Mouse (Mus musculus) gastrocnemius, adult 2 months (tissue): ENCODE measurements around the gene Atf7ip. TPM values are rescaled to one million over a fixed set of nuclear protein-coding genes. Genes with fewer than 3 reads are reported as not detected.

ENCODE experiments used
- DNase-seq: peaks from one replicate; pipeline ENCODE4 v3.0.0; 2022
- H3K27ac ChIP-seq: fragments of 200-600 bp; 2 replicates; pipeline ENCODE4 v1.8.1; 2022; ENCODE audit warnings: mild to moderate bottlenecking
- H3K4me3 ChIP-seq: fragments of 200-600 bp; 2 replicates; pipeline ENCODE4 v1.8.1; 2022; ENCODE audit warnings: mild to moderate bottlenecking, moderate library complexity
- CTCF ChIP-seq: fragments of 200-600 bp; IDR thresholded peaks from 2 replicates; pipeline ENCODE4 v1.8.1; 2022; ENCODE audit warnings: antibody characterized with exemption, mild to moderate bottlenecking, moderate library complexity
- intact Hi-C: fragments of 180-260 bp; cut with DNase I; formaldehyde crosslinking; loops from one replicate; pipeline ENCODE4 v1.15.1; 2025
- total RNA-seq, 2 experiments: library from RNA; stranded (reverse); gene quantifications; 2 replicates each; pipeline ENCODE4 v1.2.3; 2021

The Atf7ip gene
- total RNA-seq, 2 experiments from 2014 or later = 43.4 to 46.9 TPM

DNA sequence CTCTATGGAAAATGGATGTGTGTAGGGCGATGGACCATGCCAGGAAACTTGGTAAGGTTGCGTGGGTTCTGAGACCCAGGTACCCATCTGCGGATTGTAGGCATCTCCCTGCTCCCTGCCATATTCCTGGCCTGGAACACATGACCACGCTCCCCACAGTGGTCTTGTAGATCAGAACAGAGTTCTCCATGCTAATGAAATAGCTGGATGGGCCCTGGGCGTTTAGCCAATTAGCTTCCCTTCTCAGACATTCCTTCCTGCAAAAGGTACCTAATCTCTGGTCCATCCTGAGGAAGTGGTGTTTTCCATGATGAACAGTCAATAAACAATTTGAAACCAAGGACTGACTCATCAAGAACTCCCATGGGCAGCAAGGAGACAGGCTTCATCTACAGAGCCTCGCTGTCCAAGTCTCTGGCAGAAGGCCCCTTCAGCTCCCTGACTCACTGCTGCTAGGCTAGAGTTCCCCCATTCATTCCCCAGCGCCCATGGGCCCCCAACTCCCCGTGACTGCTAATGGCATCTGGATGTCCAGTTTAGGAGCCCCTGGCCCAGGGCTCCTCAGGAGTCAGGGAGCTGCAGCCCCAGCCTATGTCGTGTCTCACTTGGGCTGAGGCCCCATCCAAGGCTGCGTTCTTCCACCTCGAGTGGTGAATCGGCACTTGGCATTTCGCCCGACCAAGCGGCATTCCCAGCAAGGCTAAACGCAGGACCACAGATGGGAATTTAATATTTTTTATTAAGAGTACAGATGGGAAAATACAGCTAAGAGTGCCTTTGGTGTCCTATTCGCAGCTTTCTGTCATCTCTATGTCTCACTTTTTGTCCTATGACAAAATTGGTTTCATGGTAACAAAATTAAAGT is 105.6 kb downstream of the Atf7ip start:
- intact Hi-C loops = no loop called here
- no peak overlapping the region for H3K27ac ChIP-seq

DNA sequence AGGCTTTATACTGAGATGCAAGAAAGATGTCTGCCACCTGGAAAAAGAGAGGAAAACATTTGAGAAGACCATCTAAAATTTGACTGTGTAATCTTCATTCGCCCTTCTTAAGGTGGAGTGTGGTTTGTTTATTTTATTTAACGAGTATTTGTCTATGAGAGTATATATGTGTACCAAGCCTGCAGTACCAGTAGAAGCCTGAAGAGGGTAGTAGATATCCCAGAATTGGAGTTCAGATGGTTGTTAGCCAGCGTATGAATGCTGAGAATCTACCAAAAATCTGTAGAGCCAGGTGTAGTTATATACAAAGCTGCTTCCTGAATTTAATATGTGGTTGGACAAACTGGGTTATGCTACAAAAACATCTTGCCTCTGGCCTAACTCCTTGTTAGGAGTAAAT is 106.3 kb downstream of the Atf7ip start:
- H3K27ac ChIP-seq = no peak overlapping the region
- TF ChIP-seq CTCF = peak; percentile 38
- no peak for DNase-seq
- intact Hi-C loops = no loop called here
- H3K4me3 ChIP-seq = no peak overlapping the region

More for the DNA sequence above, 105.6 kb downstream of the Atf7ip start:
- no peak overlapping the region for H3K4me3 ChIP-seq
- peak; percentile 34 for DNase-seq
- TF ChIP-seq CTCF = no peak

DNA sequence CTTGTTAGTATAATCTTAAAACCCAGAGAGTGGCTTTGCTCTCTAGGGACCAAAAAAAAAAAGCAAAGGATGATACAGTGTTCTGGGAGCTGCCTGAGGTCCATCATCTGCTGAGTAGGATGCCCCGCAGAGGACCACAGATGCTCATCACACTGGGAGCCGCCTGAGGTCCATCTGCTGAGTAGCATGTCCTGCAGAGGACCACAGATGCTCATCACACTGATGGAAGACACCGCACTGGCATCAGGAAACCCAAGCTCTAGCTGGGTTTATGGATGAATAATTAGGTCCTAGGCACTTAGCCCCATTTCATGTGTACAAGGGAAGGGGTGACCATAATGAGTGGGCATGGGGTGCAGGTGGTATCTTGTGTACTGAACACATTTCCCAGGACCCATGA is 108.2 kb downstream of the Atf7ip start:
- H3K4me3 ChIP-seq = no peak overlapping the region
- no peak overlapping the region for H3K27ac ChIP-seq
- intact Hi-C loops = no loop called here
- TF ChIP-seq CTCF = no peak
- DNase-seq = no peak

DNA sequence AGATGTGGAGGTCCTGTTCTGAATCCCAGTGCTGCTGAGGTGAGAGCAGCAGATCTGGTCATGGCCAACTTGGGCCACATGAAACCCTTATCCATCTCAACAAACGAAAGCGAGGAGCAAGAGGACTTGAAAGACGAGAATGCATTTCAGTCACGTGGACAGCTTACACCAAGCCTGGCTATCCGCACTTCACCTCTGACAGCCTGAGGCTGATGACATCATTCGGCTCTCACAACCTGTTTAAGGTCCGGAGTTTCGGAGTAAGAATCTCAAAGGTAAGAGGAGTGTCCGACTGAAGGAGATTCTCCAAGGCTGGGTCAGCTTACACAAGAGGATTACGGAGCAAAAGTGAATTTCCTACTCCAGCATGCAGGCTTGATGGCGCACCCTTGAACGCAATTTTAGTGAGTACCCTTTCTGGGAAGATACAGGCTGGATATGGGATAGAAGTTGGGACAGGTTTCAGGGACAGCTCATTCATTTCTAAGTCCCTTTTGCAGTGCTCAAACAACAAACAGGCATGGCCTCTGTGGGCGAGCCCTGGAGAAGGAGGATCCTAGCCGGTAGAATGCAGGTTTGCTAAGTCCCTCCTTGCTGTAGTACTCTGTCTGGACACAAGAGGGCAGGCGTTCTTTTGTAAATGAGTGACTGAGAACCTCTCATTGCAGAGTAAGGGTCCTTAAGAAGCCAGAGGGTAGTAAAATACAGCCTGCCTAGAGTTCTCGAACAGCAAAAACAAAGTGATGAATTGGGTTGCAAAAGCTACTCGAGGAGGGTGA is 114.6 kb downstream of the Atf7ip start:
- TF ChIP-seq CTCF = peak; percentile 87
- H3K4me3 ChIP-seq = peak overlapping the region; percentile 23; the same call in 1 of the 2 replicates
- H3K27ac ChIP-seq = no peak overlapping the region
- intact Hi-C loops = loop anchor here (1.0 to 5.0 kb wide), 2 partner anchors 102 to 122 kb away; no protein-coding TSS in a partner anchor
- DNase-seq = peak; percentile 78

DNA sequence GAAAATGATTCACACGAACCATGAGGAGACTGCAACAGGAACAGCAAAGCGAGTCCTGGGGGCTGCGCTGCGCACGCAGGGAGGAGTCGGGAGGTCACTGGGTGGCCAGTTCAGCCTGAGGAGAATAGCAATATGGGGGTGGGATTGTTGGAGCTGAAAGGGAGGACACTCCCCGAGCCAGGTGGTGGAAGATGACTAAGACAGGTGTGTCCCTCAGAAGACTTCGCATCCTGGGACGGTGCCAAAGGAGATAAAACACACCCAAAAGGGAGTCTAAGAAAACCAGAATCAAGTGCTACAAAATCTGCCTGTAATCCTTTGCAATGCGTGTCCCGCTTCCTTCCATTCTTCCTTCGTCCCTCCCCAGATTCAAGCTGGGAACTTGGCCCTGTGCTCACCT is 119.5 kb downstream of the Atf7ip start:
- DNase-seq = no peak
- intact Hi-C loops = no loop called here
- TF ChIP-seq CTCF = no peak

DNA sequence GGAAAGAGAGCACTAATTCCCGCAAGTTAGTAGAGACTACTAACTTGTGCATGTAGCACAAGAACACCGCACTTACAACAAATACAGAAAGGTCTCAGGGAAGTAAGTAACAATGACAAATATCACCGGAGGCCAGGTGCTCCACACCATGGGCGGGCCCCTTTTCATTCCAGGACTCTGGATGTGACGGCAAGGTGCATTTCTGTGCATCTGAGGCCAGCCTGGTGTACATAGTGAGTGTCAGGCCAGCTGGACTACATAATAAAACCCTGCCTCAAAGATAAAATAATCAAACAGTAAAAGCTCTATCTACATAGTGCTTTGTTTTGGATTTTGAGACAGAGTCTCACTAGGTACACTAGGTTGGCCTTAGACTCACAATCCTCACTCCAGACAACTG is 123.7 kb downstream of the Atf7ip start:
- no peak overlapping the region for H3K27ac ChIP-seq
- intact Hi-C loops = no loop called here
- no peak for DNase-seq
- TF ChIP-seq CTCF = no peak
- no peak overlapping the region for H3K4me3 ChIP-seq

More for the DNA sequence above, 119.5 kb downstream of the Atf7ip start:
- Histone ChIP-seq H3K4me3 (no peak overlapping the region), H3K27ac (no peak overlapping the region)

DNA sequence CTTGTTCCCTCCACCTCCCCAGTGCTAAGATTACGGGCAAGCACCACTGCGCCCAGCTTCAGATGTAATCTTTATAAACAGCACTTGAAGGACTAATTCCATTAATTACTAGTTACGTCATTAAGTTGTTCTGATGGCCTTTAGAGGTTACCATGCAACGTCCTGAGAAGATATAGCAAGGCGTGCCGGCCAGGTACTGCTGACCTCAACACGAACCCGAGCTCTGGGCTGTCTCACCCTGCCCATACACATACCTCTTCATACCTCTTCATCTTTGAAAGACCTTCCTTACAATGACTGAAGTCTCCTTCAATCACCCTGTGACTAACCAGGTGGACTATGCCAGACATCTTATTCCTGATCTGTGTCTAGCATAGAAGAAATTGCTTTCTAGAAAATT is 125.6 kb downstream of the Atf7ip start:
- no peak overlapping the region for H3K4me3 ChIP-seq
- no peak overlapping the region for H3K27ac ChIP-seq
- DNase-seq = no peak
- TF ChIP-seq CTCF = no peak
- intact Hi-C loops = no loop called here

DNA sequence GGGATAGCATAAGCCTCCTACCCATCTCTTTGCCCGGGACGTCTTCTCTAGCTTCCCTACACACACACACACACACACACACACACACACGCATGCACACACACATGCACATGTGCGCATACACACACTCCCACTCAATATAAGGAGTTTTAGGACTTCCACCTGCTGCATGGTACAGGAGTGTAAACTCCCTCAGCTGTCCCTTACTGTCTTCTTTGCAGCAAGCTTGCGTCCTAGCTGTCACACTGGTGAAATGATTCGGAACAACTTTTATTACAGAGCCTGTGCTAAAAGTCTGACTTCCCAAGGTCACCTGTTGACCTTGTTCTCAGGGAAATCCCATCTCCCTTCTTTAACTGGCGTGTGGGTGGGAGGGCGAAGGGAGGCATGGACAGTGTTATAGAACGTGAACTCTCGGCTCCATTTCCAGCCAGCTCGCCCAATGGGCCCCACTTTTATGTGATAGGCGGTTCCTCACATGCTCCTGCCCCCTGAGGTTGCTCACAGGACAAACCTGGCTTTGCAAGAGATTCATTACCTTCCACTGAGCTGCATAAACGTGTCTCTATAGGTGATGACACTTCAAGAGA is 126.1 kb downstream of the Atf7ip start:
- no peak for DNase-seq
- no peak for TF ChIP-seq CTCF
- intact Hi-C loops = no loop called here

DNA sequence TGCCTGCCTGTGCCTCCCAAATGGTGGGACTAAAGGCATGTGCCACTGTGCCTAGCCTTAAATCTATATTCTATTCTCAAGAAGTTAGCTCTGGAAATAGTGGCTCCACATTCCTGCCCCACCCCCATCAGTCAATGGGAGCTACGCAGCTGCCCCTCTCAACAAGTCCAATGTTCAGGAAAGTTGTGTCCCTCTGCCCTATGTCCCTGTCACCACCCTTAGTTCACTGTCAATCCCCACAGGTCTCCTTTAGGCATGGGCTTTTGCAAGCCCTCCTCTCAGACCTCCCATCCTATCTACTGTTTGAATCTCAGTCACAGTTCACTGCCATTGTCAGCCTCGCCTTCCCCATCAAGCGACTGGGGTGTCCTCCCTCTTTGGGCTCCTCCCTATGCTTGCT is 127.2 kb downstream of the Atf7ip start:
- H3K27ac ChIP-seq = no peak overlapping the region

More for the DNA sequence above, 126.1 kb downstream of the Atf7ip start:
- no peak overlapping the region for H3K4me3 ChIP-seq
- no peak overlapping the region for H3K27ac ChIP-seq

DNA sequence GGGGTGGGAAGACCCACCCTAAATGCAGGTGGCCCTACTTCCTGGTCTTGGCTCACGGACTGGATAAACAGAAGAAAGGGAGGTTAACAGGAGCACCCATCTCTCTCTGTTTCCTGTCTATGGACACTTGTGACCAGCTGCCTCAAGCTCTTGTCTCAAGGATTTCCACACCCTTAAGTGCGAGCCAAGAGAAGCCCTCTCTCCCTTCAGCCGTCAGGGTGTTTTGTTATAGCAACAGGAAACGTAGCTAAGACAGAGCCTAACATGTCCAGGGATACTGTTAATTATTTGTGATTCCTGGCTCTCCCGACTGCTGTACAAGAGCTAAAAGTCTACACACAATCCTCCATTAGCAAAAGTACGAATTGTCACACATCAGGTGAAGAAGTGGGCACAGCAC is 127.8 kb downstream of the Atf7ip start:
- no peak overlapping the region for H3K27ac ChIP-seq
- H3K4me3 ChIP-seq = no peak overlapping the region
- DNase-seq = no peak
- intact Hi-C loops = no loop called here
- TF ChIP-seq CTCF = no peak

More for the DNA sequence above, 127.2 kb downstream of the Atf7ip start:
- TF ChIP-seq CTCF = no peak
- DNase-seq = no peak
- intact Hi-C loops = no loop called here
- H3K4me3 ChIP-seq = no peak overlapping the region

DNA sequence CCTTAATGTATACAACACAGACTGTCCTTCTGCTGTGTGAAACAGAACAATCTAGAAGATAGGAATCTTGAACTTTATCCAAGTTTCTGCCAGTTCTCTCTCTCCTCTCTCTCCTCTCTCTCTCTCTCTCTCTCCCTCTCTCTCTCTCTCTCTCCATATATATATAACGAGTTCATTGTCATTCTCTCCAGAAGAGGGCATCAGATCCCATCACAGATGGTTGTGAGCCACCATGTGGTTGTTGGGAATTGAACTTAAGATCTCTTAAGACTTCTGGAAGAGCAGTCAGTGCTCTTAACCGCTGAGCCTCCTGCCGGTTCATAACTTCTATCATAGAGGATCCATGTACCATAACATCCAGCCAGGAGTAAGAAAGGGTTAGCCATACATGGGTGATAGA is 129.0 kb downstream of the Atf7ip start:
- Histone ChIP-seq H3K4me3 (no peak overlapping the region), H3K27ac (no peak overlapping the region)
- peak; percentile 13; the same call in 1 of the 2 replicates for TF ChIP-seq CTCF
- DNase-seq = no peak
- intact Hi-C loops = no loop called here

DNA sequence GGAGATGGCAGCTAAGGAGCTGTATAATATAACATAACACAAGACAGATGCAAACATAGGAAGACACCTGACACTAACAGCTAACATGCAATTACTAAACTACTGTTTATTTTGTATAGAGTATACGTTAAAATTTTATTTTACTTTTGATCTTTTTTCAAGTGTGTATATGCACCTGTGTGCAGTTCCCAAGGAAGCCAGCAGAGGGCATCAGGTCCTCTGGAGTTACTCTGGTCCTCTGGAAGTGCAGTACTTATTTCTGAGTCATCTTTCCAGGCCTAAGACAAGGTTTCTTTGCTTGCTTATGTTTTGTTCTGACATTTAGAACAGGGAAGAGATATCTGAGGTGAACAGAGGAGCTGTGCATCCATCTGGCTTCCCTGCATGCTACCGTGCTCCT is 138.2 kb downstream of the Atf7ip start:
- H3K27ac ChIP-seq = no peak overlapping the region
- TF ChIP-seq CTCF = peak; percentile 50
- intact Hi-C loops = no loop called here
- H3K4me3 ChIP-seq = no peak overlapping the region
- DNase-seq = no peak

DNA sequence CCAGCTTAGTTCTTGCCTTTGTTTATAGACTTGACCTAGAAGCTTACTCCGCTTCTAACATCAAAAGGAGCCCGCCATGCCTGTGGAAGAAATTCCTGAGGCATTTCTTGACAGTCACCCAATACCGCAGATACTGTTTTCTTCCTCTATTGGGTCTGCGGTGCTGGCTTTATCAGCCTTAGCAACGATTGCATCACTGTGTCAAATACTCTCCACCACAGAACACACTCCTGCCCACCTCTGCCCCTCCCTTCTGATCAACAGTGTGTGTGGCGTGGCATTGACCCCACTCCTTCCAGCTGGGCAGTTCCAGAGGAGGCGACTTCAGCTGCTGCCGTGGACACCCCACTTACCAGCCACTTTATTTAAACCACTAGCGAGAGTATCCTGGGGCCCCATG is 139.8 kb downstream of the Atf7ip start:
- no peak for TF ChIP-seq CTCF
- Histone ChIP-seq H3K27ac (no peak overlapping the region), H3K4me3 (no peak overlapping the region)
- DNase-seq = no peak
- intact Hi-C loops = no loop called here
